Mouse (Mus musculus) forebrain, embryonic 12.5 days (tissue): ENCODE data around the gene Spock1. TPM values are rescaled to one million over a fixed set of nuclear protein-coding genes. Genes with fewer than 3 reads are reported as not detected.

Experiments used
- ATAC-seq: fragments of 200-750 bp; cut with Nextera tagmentation; 2 replicates; pipeline ENCODE4 v1.8.0; 2017; ENCODE audit warnings: moderate TSS enrichment; ENCODE audit not compliant: low FRiP score
- H3K27ac ChIP-seq: fragments of 300-500 bp; sonication (generic); 2 replicates; pipeline ENCODE4 v1.5.1; 2016; ENCODE audit warnings: mild to moderate bottlenecking
- H3K27me3 ChIP-seq: fragments of 300-500 bp; sonication (generic); 2 replicates; pipeline ENCODE4 v1.6.1; 2016; ENCODE audit warnings: mild to moderate bottlenecking
- H3K36me3 ChIP-seq: fragments of 300-500 bp; sonication (generic); replicated peaks from 2 replicates; pipeline ENCODE4 v1.6.1; 2016; ENCODE audit warnings: mild to moderate bottlenecking
- H3K4me1 ChIP-seq: fragments of 300-500 bp; sonication (generic); 2 replicates; pipeline ENCODE4 v1.6.1; 2016
- H3K4me2 ChIP-seq: fragments of 300-500 bp; sonication (generic); 2 replicates; pipeline ENCODE4 v1.6.1; 2016; ENCODE audit warnings: mild to moderate bottlenecking, moderate library complexity
- H3K4me3 ChIP-seq: fragments of 300-500 bp; sonication (generic); replicated peaks from 2 replicates; pipeline ENCODE4 v1.5.1; 2016; ENCODE audit warnings: mild to moderate bottlenecking
- H3K9ac ChIP-seq: fragments of 300-500 bp; sonication (generic); 2 replicates; pipeline ENCODE4 v1.6.1; 2016; ENCODE audit warnings: mild to moderate bottlenecking
- H3K9me3 ChIP-seq: fragments of 300-500 bp; sonication (generic); 2 replicates; pipeline ENCODE4 v1.6.1; 2016
- WGBS: fragments of 180-500 bp; shearing (Covaris S2); methylation state at CpG from one replicate; pipeline ENCODE4 v1.1.7; 2016; 5-methylcytosine and 5-hydroxymethylcytosine counted together
- polyA plus RNA-seq: library from polyadenylated mRNA; unstranded; fragments of >200 nt; fragmentation: Nextera tagmentation; extraction: Ambion mirVana; gene quantifications from 2 replicates; pipeline ENCODE4 v1.2.1, GENCODE M21; 2016

Spock1 gene
- polyA plus RNA-seq, 1 experiment from 2014 or later = 9.5 TPM

DNA sequence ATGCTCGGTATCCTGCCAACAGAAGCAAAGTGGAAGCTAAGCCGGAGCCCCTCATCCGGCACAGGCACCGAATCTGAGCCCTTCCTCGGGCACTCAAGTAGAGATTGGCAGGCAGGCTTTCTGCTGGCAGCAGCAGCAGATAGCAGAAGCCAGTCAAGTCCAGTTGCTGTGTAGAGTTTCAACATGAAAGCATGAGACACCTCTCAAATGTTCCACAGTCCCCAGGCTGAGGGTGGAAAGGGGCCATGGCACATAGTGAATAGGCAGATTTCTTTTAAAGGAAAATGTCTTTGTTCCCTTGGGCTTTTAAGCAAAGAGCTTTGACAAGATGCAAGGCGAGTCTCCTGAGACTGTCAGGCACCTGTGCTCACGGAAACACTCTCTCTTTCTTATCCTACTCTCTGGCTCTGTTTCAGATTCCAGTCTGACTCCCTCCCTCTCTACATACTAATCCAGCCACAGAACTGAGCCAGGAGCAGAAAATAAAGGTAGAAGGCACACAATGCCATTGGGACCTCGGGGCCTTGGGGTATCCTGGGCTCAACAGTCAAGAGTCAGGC, 371.1 kb downstream of the Spock1 start:
- 67% methylated on average over 8 of the region's 8 CpGs for WGBS
- Histone ChIP-seq H3K36me3 (no peaks in the 10 kb centered on the region), H3K27me3 (0 out of 2 replicates have a peak, but pooled peaks cover 3% of the 10 kb centered on the region), H3K4me1 (peaks cover 12% of the 10 kb centered on the region), H3K4me3 (no peak overlapping the region), H3K9ac (no peak overlapping the region), H3K4me2 (no peak overlapping the region), H3K9me3 (no peaks in the 10 kb centered on the region), H3K27ac (no peak overlapping the region)
- ATAC-seq = no peak

DNA sequence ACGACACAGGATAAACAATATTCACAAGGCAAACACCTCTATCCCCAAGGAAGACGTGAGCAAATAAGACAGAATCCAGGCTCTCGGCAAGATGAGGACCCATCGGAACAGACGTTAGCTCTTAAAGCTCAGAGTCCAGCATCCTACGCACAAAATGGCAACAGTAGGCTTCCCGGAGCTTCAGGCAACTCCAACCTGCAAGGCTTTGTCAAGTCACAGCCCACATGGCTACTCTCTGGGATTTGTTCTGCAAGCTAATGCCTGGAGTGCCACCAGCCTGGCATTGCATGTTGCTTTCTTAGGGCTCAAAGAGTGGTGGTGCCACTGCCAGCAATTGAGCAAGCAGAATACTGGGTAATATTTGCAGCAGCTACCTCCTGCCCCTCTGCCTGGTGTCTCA, 373.8 kb downstream of the Spock1 start:
- no peaks in the 10 kb centered on the region for H3K9me3 ChIP-seq
- no peak overlapping the region for H3K4me2 ChIP-seq
- 0 out of 2 replicates have a peak, but pooled peaks cover 3% of the 10 kb centered on the region for H3K27me3 ChIP-seq
- peaks cover 11% of the 10 kb centered on the region; the same call in 1 of the 2 replicates for H3K4me1 ChIP-seq
- WGBS = 93% methylated on average over 7 of the region's 7 CpGs
- no peak overlapping the region for H3K9ac ChIP-seq
- no peak for ATAC-seq
- no peak overlapping the region for H3K4me3 ChIP-seq
- H3K27ac ChIP-seq = no peak overlapping the region
- no peaks in the 10 kb centered on the region for H3K36me3 ChIP-seq

DNA sequence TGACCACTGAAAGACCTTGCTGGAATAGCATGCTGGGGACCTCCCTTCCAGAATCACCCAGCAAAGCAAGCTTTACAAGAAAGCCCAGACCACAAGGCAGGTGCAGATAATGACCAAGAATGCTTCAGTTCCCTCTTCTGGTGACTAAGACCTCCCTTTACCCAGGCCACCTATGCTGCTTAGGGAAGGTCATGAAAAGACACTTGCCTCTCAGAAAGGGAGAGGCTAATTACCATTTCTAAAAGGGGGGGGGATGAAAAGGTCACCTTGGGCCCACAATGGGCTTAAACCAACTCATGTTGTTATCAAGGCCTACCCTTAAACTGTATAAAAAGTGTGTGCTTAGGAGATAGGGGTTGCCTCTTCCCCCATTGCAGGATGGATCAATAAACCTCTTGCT, 382.2 kb downstream of the Spock1 start:
- no peaks in the 10 kb centered on the region for H3K4me1 ChIP-seq
- no peak for ATAC-seq
- no peaks in the 10 kb centered on the region for H3K9me3 ChIP-seq
- H3K27ac ChIP-seq = no peak overlapping the region
- H3K36me3 ChIP-seq = no peaks in the 10 kb centered on the region
- no peak overlapping the region for H3K4me2 ChIP-seq
- H3K27me3 ChIP-seq = 0 out of 2 replicates have a peak, but pooled peaks cover 3% of the 10 kb centered on the region
- H3K9ac ChIP-seq = no peak overlapping the region
- H3K4me3 ChIP-seq = no peak overlapping the region

DNA sequence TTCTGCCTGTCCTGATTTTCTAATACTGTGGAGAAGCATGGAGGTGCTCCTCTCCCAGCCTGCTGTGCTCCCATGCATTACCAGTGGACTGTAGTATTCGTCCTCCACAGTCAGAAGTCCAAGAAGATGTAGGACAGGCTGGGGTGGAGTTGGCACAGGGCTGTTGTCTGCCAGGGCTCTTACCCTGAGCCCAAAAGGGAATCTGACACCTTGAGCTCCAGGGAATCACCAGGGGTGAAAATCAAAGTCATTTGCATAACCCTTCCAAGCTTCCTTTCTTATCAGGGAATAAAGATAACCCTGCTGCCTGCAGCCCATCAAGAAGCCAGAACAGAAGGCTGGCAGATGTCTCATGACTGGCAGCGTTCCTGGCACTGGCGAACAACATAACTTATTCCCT, 383.6 kb downstream of the Spock1 start:
- H3K27ac ChIP-seq = no peak overlapping the region
- H3K4me1 ChIP-seq = peaks cover 7% of the 10 kb centered on the region; the same call in 1 of the 2 replicates
- no peak for ATAC-seq
- no peak overlapping the region for H3K4me2 ChIP-seq
- no peak overlapping the region for H3K4me3 ChIP-seq
- H3K9me3 ChIP-seq = no peaks in the 10 kb centered on the region
- no peak overlapping the region for H3K9ac ChIP-seq
- no peaks in the 10 kb centered on the region for H3K36me3 ChIP-seq
- 0 out of 2 replicates have a peak, but pooled peaks cover 3% of the 10 kb centered on the region for H3K27me3 ChIP-seq
- 83% methylated on average over 3 of the region's 3 CpGs for WGBS

DNA sequence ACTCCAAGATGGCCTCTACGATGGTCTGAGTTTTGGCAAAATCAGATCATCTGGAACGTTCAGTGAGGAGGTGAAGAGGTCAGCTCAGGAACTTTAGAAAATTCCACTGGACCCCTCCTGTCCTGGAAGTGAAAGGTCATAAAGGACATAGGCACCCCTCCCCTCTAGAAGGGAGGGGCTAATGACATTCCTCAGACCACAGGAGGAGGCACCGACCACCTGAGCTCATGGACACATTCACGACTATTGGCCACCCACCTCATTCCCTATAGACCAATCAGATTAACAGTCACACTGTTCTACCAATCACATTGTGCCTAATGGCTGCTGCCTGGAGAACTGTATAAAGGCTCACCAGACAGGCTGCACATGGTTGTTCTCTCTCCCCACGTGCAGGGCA, 384.8 kb downstream of the Spock1 start:
- Histone ChIP-seq H3K9me3 (no peaks in the 10 kb centered on the region), H3K9ac (no peak overlapping the region), H3K36me3 (no peaks in the 10 kb centered on the region), H3K4me3 (no peak overlapping the region), H3K4me2 (no peak overlapping the region), H3K27me3 (0 out of 2 replicates have a peak, but pooled peaks cover 3% of the 10 kb centered on the region), H3K27ac (no peak overlapping the region), H3K4me1 (peaks cover 11% of the 10 kb centered on the region; the same call in 1 of the 2 replicates)
- WGBS = 84% methylated on average over 5 of the region's 5 CpGs
- ATAC-seq = no peak

DNA sequence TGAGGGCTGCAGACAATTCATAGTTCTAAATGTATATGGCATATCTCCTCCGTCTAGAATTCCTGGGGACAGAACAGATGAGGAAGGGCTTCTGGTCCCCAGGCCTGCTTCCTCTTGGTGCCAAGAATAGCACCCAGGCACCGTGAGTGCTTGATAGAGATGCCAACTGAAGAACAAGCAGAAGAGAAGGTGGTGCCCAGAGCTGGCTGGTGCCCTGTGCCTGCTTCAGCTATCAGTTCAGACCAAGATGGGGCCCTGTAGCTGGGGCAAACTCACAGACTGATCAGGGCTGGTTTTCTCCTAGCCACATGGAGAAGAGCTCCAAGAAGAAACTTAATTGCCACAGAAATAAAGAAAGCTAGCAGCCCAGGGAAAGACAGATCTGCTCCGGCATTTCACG, 385.8 kb downstream of the Spock1 start:
- H3K27me3 ChIP-seq = 0 out of 2 replicates have a peak, but pooled peaks cover 3% of the 10 kb centered on the region
- no peak overlapping the region for H3K27ac ChIP-seq
- H3K4me3 ChIP-seq = no peak overlapping the region
- peaks cover 11% of the 10 kb centered on the region; the same call in 1 of the 2 replicates for H3K4me1 ChIP-seq
- no peaks in the 10 kb centered on the region for H3K36me3 ChIP-seq
- H3K4me2 ChIP-seq = no peak overlapping the region
- WGBS = 80% methylated on average over 4 of the region's 4 CpGs
- H3K9me3 ChIP-seq = no peaks in the 10 kb centered on the region
- no peak overlapping the region for H3K9ac ChIP-seq
- ATAC-seq = no peak

DNA sequence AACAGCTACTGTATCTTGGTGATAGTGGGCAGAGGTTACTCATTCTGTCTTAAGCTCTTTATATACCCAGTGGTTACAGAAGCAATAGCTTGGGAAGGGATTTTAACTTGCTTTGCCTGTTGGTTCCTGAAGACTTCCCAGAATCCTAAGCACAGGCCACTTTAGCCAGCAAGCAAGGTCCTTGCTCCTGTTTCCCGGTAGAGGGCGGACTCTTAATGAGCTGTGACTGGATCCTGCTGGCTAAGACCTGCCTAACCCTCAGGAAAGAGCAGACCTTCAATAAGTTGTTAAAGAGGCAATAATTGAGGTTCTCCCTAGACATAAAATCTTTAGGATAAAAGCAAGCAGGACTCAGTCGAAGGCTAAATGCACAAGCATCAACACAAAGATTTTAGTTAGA, 387.0 kb downstream of the Spock1 start:
- no peaks in the 10 kb centered on the region for H3K9me3 ChIP-seq
- ATAC-seq = no peak
- 13% methylated on average over 3 of the region's 3 CpGs for WGBS

DNA sequence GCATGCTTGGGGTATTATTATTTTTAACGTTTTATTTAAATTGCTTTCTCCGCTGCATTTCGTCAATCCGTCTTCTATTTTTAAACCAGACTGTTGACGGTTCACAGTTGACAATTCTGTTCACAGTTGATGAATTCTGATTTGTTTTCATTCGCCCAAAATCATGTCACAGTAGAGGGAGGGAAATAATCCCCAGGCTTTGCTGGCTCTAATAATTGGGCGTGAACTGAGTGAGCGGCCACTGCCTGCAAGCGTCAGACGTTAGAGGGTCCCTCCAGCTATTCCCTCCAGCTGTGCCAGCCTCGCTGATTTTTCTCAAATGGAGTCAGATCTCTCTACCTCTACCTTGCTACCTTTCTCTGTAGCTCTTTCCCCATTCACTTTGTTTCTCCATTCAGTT, 388.3 kb downstream of the Spock1 start:
- no peak overlapping the region for H3K4me2 ChIP-seq
- H3K27me3 ChIP-seq = 0 out of 2 replicates have a peak, but pooled peaks cover 3% of the 10 kb centered on the region
- H3K36me3 ChIP-seq = no peaks in the 10 kb centered on the region
- no peaks in the 10 kb centered on the region for H3K9me3 ChIP-seq
- H3K9ac ChIP-seq = no peak overlapping the region
- peaks cover 11% of the 10 kb centered on the region; the same call in 1 of the 2 replicates for H3K4me1 ChIP-seq
- no peak overlapping the region for H3K27ac ChIP-seq
- no peak overlapping the region for H3K4me3 ChIP-seq
- no peak for ATAC-seq
- WGBS = 53% methylated on average over 11 of the region's 11 CpGs

More for the DNA sequence above, 387.0 kb downstream of the Spock1 start:
- H3K36me3 ChIP-seq = no peaks in the 10 kb centered on the region
- no peak overlapping the region for H3K9ac ChIP-seq
- H3K4me1 ChIP-seq = peaks cover 11% of the 10 kb centered on the region; the same call in 1 of the 2 replicates
- no peak overlapping the region for H3K27ac ChIP-seq
- H3K27me3 ChIP-seq = 0 out of 2 replicates have a peak, but pooled peaks cover 3% of the 10 kb centered on the region
- H3K4me2 ChIP-seq = no peak overlapping the region
- no peak overlapping the region for H3K4me3 ChIP-seq

DNA sequence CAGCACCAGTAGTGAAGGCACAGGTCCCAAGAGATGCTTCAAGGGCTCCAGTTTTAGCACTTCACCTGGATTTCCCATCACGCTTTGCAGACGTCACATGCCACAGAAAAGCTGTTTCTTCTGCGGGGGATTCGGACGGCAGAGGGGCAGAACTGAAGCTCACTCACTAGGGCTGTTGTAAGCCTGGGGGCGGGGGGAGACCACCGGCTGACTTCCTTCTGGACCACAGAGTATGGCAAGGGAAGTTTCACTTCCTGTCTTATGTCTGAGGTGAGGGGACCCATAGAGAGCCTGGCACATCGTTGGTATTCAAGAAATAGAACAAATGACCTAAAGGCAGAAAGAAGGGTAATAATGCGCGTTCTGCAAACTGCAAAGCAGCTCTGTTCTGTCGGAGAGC, 392.4 kb downstream of the Spock1 start:
- no peak overlapping the region for H3K4me3 ChIP-seq
- ATAC-seq = no peak
- H3K27ac ChIP-seq = no peak overlapping the region
- WGBS = 86% methylated on average over 11 of the region's 11 CpGs
- H3K4me1 ChIP-seq = peaks cover 11% of the 10 kb centered on the region; the same call in 1 of the 2 replicates
- H3K9ac ChIP-seq = no peak overlapping the region
- H3K27me3 ChIP-seq = no peaks in the 10 kb centered on the region
- H3K9me3 ChIP-seq = no peaks in the 10 kb centered on the region
- no peak overlapping the region for H3K4me2 ChIP-seq
- no peaks in the 10 kb centered on the region for H3K36me3 ChIP-seq

DNA sequence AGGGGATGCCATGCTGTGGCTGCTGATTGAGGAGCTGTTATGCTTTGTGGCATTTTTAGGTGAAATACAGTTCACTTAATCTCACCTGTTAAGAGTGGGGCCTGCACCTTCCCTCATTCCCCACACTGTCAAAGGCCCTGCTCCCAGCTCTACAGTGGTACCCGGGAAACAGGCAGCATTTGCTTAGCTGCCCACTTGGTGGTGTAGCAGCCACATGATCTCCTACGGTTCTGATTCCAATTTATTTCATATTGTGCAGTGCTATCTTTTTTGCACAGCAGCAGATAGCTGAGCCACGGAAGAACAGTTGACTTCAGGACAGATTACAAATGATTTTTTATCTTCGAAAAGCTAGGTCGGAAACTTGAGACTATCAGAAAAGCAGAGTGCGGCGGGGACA, 406.6 kb downstream of the Spock1 start:
- no peak overlapping the region for H3K4me3 ChIP-seq
- no peaks in the 10 kb centered on the region for H3K27me3 ChIP-seq
- H3K4me2 ChIP-seq = no peak overlapping the region
- WGBS = 91% methylated on average over 7 of the region's 7 CpGs
- H3K4me1 ChIP-seq = no peaks in the 10 kb centered on the region
- no peaks in the 10 kb centered on the region for H3K36me3 ChIP-seq
- H3K27ac ChIP-seq = no peak overlapping the region
- H3K9me3 ChIP-seq = no peaks in the 10 kb centered on the region
- no peak for ATAC-seq
- H3K9ac ChIP-seq = no peak overlapping the region

DNA sequence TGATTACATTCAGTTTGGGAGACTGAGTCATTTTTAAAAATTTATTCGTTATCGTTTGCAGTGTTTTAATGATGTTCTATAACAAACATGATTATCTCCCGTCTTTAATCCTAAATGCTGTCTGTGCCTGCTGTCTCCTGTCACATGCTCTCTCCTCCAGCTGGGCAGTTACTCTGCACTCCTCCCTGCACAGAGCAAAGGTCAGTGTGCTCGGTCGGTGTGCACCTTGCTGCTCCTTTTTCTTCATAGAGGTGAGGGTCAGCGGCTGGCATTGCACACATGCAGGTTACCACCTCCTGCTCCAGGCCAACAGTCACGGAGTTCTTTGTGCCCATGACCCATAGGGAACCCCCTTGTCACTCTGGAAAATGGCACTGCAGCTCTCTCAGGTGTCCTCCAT, 411.4 kb downstream of the Spock1 start:
- Histone ChIP-seq H3K27ac (no peak overlapping the region), H3K4me1 (no peaks in the 10 kb centered on the region), H3K9ac (no peak overlapping the region), H3K9me3 (no peaks in the 10 kb centered on the region), H3K4me3 (no peak overlapping the region), H3K36me3 (no peaks in the 10 kb centered on the region), H3K27me3 (no peaks in the 10 kb centered on the region), H3K4me2 (no peak overlapping the region)
- ATAC-seq = no peak
- WGBS = 79% methylated on average over 7 of the region's 7 CpGs

DNA sequence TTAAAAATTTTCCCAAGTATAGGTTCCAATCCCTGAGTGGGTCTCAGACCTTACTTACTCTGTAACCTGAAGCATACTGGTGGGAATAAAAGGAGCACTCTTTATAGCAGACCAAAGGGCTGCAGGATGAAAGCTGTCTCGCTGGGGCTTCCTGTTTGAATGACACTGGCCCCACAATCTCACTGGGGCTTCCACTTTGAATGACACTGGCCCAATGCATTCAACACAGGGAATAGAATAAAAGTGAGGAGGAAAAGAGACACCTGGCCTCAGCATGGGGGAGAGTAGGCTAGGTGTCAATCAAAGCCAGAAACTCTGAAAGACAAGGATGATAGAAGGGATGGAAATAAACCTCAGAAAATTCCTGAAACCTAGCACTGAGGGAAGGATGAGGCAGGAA, 413.3 kb downstream of the Spock1 start:
- Histone ChIP-seq H3K36me3 (no peaks in the 10 kb centered on the region), H3K9me3 (no peaks in the 10 kb centered on the region), H3K27ac (no peak overlapping the region), H3K4me3 (no peak overlapping the region), H3K9ac (no peak overlapping the region), H3K4me2 (no peak overlapping the region), H3K27me3 (no peaks in the 10 kb centered on the region), H3K4me1 (no peaks in the 10 kb centered on the region)
- 32% methylated on average over 1 of the region's 1 CpGs for WGBS
- ATAC-seq = no peak

DNA sequence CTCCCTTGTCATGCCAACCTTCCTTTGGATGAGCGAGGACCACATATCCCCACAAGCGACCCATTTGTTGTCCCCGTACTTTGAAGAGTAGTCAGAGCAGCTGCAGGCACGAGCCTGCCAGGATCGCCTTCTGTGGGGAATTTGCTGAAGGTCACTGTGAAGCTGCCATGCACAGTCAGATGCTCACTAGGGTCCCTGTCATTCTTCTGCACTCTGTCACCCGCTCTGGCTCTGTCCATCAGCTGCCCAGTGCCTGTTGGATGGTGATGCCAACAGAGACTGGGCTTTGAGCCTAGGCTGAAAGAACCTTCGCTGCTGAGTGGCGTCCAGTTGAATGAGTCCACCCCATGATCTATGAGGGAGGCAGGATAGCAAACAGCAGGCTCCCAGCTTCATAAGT, 419.2 kb downstream of the Spock1 start:
- H3K27ac ChIP-seq = no peak overlapping the region
- no peak overlapping the region for H3K4me2 ChIP-seq
- no peak for ATAC-seq
- WGBS = 96% methylated on average over 8 of the region's 8 CpGs
- H3K9me3 ChIP-seq = no peaks in the 10 kb centered on the region
- H3K4me3 ChIP-seq = no peak overlapping the region
- H3K4me1 ChIP-seq = no peaks in the 10 kb centered on the region
- H3K36me3 ChIP-seq = no peaks in the 10 kb centered on the region
- H3K27me3 ChIP-seq = no peaks in the 10 kb centered on the region
- H3K9ac ChIP-seq = no peak overlapping the region
